Mouse (Mus musculus) midbrain, embryonic 13.5 days (tissue): ENCODE results near the gene Igsf9. TPM values are rescaled to one million over a fixed set of nuclear protein-coding genes. Genes with fewer than 3 reads are reported as not detected.

Experiments used
- ATAC-seq: fragments of 200-750 bp; cut with Nextera tagmentation; 2 replicates; pipeline ENCODE4 v1.8.0; 2017; ENCODE audit warnings: mild to moderate bottlenecking, moderate TSS enrichment, moderate library complexity
- H3K27ac ChIP-seq: fragments of 300-500 bp; sonication (generic); 2 replicates; pipeline ENCODE4 v1.5.1; 2015; ENCODE audit warnings: inconsistent platforms, mild to moderate bottlenecking, moderate library complexity
- H3K27me3 ChIP-seq: fragments of 300-500 bp; sonication (generic); 2 replicates; pipeline ENCODE4 v1.6.1; 2015; ENCODE audit warnings: mild to moderate bottlenecking, inconsistent platforms
- H3K36me3 ChIP-seq: fragments of 300-500 bp; sonication (generic); 2 replicates; pipeline ENCODE4 v1.6.1; 2015; ENCODE audit warnings: mild to moderate bottlenecking, inconsistent platforms
- H3K4me1 ChIP-seq: fragments of 300-500 bp; sonication (generic); replicated peaks from 2 replicates; pipeline ENCODE4 v1.6.1; 2015; ENCODE audit warnings: inconsistent platforms
- H3K4me2 ChIP-seq: fragments of 300-500 bp; sonication (generic); replicated peaks from 2 replicates; pipeline ENCODE4 v1.6.1; 2015; ENCODE audit warnings: moderate library complexity, mild to moderate bottlenecking, inconsistent platforms
- H3K4me3 ChIP-seq: fragments of 300-500 bp; sonication (generic); replicated peaks from 2 replicates; pipeline ENCODE4 v1.5.1; 2015; ENCODE audit warnings: mild to moderate bottlenecking, inconsistent platforms
- H3K9ac ChIP-seq: fragments of 300-500 bp; sonication (generic); replicated peaks from 2 replicates; pipeline ENCODE4 v1.6.1; 2015; ENCODE audit warnings: mild to moderate bottlenecking, inconsistent platforms
- H3K9me3 ChIP-seq: fragments of 300-500 bp; sonication (generic); 2 replicates; pipeline ENCODE4 v1.6.1; 2016; ENCODE audit warnings: mild to moderate bottlenecking, inconsistent platforms
- WGBS: fragments of 180-500 bp; shearing (Covaris S2); methylation state at CpG from one replicate; pipeline ENCODE4 v1.1.7; 2015; 5-methylcytosine and 5-hydroxymethylcytosine counted together
- polyA plus RNA-seq: library from polyadenylated mRNA; unstranded; fragments of >200 nt; fragmentation: Nextera tagmentation; extraction: Ambion mirVana; gene quantifications from 2 replicates; pipeline ENCODE4 v1.2.1, GENCODE M21; 2015

Gene Igsf9
- polyA plus RNA-seq, result 89.0 and 94.9 TPM in 2 replicates

- no peaks in the 10 kb centered on the region for H3K9me3 ChIP-seq
- under 1% methylated on average over 38 of the region's 38 CpGs for WGBS
- H3K4me1 ChIP-seq, result peaks cover 49% of the 10 kb centered on the region
- no peaks in the 10 kb centered on the region for H3K36me3 ChIP-seq
- ATAC-seq, result peak; percentile 96
- peaks cover 9% of the 10 kb centered on the region; the same call in 1 of the 2 replicates for H3K27me3 ChIP-seq
- H3K4me2 ChIP-seq, result peak within 1 kb of the TSS; percentile 97
- peak within 1 kb of the TSS; percentile 77 for H3K27ac ChIP-seq
- peak within 1 kb of the TSS; percentile 72 for H3K4me3 ChIP-seq
- H3K9ac ChIP-seq, result peak within 1 kb of the TSS; percentile 85
Observed at GRCm38 (mm10) chr1:172481540-172482280, at the start of gene Igsf9. Igsf9 (plus strand) TSS chr1:172481788.

GRCm38 (mm10) chr1:172431836-172432586 lies 49.6 kb upstream of the Igsf9 start:
- 69% methylated on average over 4 of the region's 4 CpGs for WGBS
- Histone ChIP-seq H3K36me3 (no peaks in the 10 kb centered on the region), H3K4me2 (no peak overlapping the region), H3K27ac (no peak overlapping the region), H3K9me3 (no peaks in the 10 kb centered on the region), H3K9ac (no peak overlapping the region), H3K4me1 (no peaks in the 10 kb centered on the region), H3K4me3 (no peak overlapping the region), H3K27me3 (0 out of 2 replicates have a peak, but pooled peaks cover 3% of the 10 kb centered on the region)
- ATAC-seq, result no peak

- ATAC-seq, result no peak
- Histone ChIP-seq H3K4me3 (no peak overlapping the region), H3K27me3 (0 out of 2 replicates have a peak, but pooled peaks cover 3% of the 10 kb centered on the region), H3K36me3 (no peaks in the 10 kb centered on the region), H3K9me3 (no peaks in the 10 kb centered on the region), H3K27ac (no peak overlapping the region), H3K4me1 (no peaks in the 10 kb centered on the region), H3K9ac (no peak overlapping the region), H3K4me2 (no peak overlapping the region)
- 92% methylated on average over 3 of the region's 3 CpGs for WGBS
Observed at GRCm38 (mm10) chr1:172432587-172432955, 49.0 kb upstream of the Igsf9 start.

DNA sequence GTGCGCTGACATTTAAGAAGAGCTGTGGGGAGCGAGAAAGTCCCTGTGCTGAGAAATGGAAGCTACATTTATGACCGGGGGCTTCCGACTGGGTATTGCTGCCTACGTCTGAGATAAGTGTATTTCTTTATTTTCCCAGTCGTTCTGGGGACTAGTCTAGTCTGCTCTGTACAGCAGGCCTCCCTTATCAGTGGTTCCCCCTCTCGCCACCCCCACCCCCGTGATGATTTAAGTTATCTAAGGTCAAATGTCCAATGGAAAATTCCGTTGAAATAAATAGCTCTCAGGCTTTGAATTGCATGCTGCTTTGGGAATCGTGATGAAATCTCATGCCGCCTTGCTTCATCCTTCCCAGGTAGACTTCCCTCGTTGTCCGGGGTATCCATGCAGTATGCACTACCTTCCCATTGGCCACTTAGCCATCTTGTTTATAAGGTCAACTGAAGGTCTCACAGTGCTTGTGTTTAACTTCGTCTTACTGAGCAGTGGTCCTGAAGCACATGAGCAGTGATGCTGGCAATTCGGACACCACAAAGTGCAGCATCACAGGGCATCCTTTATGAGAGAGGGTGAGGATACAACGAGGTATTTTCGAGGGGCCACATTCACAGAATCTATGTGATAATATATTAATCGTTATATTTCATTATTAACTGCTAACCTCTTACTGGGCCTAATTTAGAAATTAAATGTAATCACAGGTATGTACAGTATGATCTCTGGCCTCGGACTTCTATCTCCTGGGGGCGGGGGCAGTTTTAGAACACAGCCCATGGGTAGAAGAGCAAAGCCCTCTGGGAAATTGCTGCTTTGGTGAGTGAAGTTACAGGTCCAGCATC lies 48.4 kb upstream of the Igsf9 start:
- Histone ChIP-seq H3K9me3 (no peaks in the 10 kb centered on the region), H3K36me3 (no peaks in the 10 kb centered on the region), H3K27ac (no peak overlapping the region), H3K4me1 (no peaks in the 10 kb centered on the region), H3K9ac (no peak overlapping the region), H3K4me2 (no peak overlapping the region), H3K4me3 (no peak overlapping the region), H3K27me3 (0 out of 2 replicates have a peak, but pooled peaks cover 3% of the 10 kb centered on the region)
- WGBS, result 87% methylated on average over 20 of the region's 20 CpGs
- no peak for ATAC-seq

GRCm38 (mm10) chr1:172433851-172434165 lies 47.8 kb upstream of the Igsf9 start:
- ATAC-seq, result no peak
- 85% methylated on average over 4 of the region's 4 CpGs for WGBS
- Histone ChIP-seq H3K27me3 (0 out of 2 replicates have a peak, but pooled peaks cover 3% of the 10 kb centered on the region), H3K9ac (no peak overlapping the region), H3K9me3 (no peaks in the 10 kb centered on the region), H3K36me3 (no peaks in the 10 kb centered on the region), H3K27ac (no peak overlapping the region), H3K4me1 (no peaks in the 10 kb centered on the region), H3K4me2 (no peak overlapping the region), H3K4me3 (no peak overlapping the region)

DNA sequence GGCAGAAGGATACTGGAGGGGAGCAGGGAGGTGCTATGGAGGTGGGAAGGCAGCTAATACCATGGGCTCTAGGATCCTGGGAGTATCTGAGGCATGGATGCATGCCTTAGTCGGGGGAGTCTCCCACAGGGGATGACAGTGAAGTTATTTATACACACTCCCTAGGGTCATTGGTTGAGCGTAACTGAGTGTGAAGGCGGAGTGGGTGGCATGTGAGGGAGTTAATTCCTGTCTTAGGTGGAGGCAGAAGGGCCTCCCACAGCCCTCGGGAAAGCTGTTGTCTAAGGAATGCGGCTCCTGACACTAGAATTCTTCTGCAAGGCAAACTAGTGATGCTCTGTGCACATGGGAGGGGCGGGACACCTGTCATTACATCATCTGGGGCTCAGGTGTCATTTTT lies 44.8 kb upstream of the Igsf9 start:
- no peak for ATAC-seq
- no peak overlapping the region for H3K9ac ChIP-seq
- no peak overlapping the region for H3K4me2 ChIP-seq
- WGBS, result 58% methylated on average over 6 of the region's 6 CpGs
- no peak overlapping the region for H3K27ac ChIP-seq
- no peaks in the 10 kb centered on the region for H3K4me1 ChIP-seq
- no peak overlapping the region for H3K4me3 ChIP-seq
- no peaks in the 10 kb centered on the region for H3K27me3 ChIP-seq
- no peaks in the 10 kb centered on the region for H3K36me3 ChIP-seq
- no peaks in the 10 kb centered on the region for H3K9me3 ChIP-seq

GRCm38 (mm10) chr1:172438621-172439020 lies 43.0 kb upstream of the Igsf9 start:
- 79% methylated on average over 2 of the region's 2 CpGs for WGBS
- no peak overlapping the region for H3K4me2 ChIP-seq
- H3K4me3 ChIP-seq, result no peak overlapping the region
- H3K9ac ChIP-seq, result no peak overlapping the region
- no peaks in the 10 kb centered on the region for H3K36me3 ChIP-seq
- H3K27me3 ChIP-seq, result no peaks in the 10 kb centered on the region
- H3K9me3 ChIP-seq, result no peaks in the 10 kb centered on the region
- no peak for ATAC-seq
- no peaks in the 10 kb centered on the region for H3K4me1 ChIP-seq
- no peak overlapping the region for H3K27ac ChIP-seq

DNA sequence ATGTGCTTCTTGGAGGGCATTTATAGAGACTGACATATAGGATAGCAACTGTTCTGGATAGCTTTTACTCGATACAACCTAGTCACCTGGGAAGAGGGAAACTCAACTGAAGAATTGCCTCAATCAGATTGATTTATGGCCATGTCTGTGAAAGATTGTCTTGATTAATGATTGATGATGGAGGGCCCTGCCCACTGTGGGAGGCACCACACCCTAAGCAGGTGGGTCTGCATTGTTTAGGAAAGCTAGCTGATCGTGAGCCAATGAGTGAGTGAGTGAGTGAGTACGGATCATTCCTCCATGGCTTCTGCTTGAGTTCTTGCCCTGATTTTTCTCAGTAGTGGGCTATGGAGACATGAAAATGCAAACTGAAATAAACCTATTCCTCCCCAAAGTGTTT lies 41.1 kb upstream of the Igsf9 start:
- H3K4me3 ChIP-seq, result no peak overlapping the region
- H3K9ac ChIP-seq, result no peak overlapping the region
- H3K36me3 ChIP-seq, result no peaks in the 10 kb centered on the region
- WGBS, result 93% methylated on average over 3 of the region's 3 CpGs
- H3K27me3 ChIP-seq, result no peaks in the 10 kb centered on the region
- H3K27ac ChIP-seq, result no peak overlapping the region
- H3K4me2 ChIP-seq, result no peak overlapping the region
- H3K4me1 ChIP-seq, result no peaks in the 10 kb centered on the region
- no peak for ATAC-seq
- no peaks in the 10 kb centered on the region for H3K9me3 ChIP-seq

GRCm38 (mm10) chr1:172441935-172442445 lies 39.6 kb upstream of the Igsf9 start:
- Histone ChIP-seq H3K27me3 (no peaks in the 10 kb centered on the region), H3K9me3 (no peaks in the 10 kb centered on the region), H3K4me1 (no peaks in the 10 kb centered on the region), H3K36me3 (no peaks in the 10 kb centered on the region), H3K4me3 (no peak overlapping the region), H3K9ac (no peak overlapping the region), H3K4me2 (no peak overlapping the region), H3K27ac (no peak overlapping the region)
- ATAC-seq, result no peak
- 88% methylated on average over 9 of the region's 9 CpGs for WGBS

DNA sequence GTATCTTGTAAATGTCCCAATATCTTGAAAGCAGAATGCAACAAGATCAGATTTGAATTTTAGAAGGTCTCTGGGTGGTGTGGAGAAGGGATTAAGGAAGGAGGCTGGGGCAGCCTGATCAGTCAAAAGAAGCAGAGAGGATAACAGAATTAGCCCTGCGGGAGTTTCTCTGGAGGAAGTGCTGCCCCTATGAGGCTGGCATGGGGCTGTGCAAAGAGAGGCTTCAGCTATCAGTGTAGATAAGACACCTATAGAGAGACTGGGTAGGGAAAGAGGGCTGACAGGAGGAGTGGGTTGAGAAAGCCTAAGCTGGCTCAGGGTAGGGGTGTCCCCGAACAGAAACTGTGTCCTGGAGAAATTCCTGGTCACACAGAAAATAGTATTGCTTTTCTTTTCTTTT lies 31.4 kb upstream of the Igsf9 start:
- no peak overlapping the region for H3K9ac ChIP-seq
- ATAC-seq, result 0 out of 2 replicates have a peak, but pooled peaks have one; percentile 37
- no peaks in the 10 kb centered on the region for H3K4me1 ChIP-seq
- no peaks in the 10 kb centered on the region for H3K27me3 ChIP-seq
- H3K27ac ChIP-seq, result no peak overlapping the region
- no peaks in the 10 kb centered on the region for H3K9me3 ChIP-seq
- no peak overlapping the region for H3K4me2 ChIP-seq
- no peak overlapping the region for H3K4me3 ChIP-seq
- no peaks in the 10 kb centered on the region for H3K36me3 ChIP-seq
- 13% methylated on average over 2 of the region's 2 CpGs for WGBS

DNA sequence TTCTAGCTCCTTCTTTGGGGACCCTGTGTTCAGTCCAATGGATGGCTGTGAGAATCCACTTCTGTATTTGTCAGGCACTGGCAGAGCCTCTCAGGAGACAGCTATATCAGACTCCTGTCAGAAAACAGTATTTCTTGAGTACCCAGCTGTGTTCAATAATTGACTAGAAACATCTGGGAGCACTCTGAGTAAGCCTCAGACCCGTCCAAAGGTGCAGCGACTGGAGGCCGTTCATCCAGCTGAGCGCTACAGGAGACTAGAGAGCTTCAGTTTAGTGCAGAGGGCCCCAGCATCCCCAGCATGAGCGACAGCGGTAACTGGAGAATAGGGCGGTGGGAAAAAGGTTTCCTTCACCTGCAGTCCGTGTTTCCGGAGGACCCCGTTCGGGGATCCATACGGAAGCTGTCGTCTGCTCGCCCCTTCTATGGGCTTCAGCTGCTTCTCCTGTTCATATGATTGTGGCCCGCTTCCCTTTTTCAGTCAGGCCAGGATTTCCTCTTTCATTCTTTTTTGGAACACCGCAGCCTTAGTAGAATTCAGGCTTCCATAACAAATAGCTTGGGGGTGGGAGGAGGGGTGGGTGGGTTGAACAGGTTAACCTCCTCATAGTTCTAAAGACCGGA lies 30.6 kb upstream of the Igsf9 start:
- H3K4me3 ChIP-seq, result no peak overlapping the region
- WGBS, result 34% methylated on average over 17 of the region's 17 CpGs
- H3K9ac ChIP-seq, result no peak overlapping the region
- no peaks in the 10 kb centered on the region for H3K9me3 ChIP-seq
- H3K27me3 ChIP-seq, result no peaks in the 10 kb centered on the region
- no peaks in the 10 kb centered on the region for H3K36me3 ChIP-seq
- H3K4me2 ChIP-seq, result no peak overlapping the region
- H3K4me1 ChIP-seq, result no peaks in the 10 kb centered on the region
- H3K27ac ChIP-seq, result no peak overlapping the region
- no peak for ATAC-seq
